Mouse (Mus musculus): Measurements from ENCODE around the gene E2f6.

The E2f6 gene

DNA sequence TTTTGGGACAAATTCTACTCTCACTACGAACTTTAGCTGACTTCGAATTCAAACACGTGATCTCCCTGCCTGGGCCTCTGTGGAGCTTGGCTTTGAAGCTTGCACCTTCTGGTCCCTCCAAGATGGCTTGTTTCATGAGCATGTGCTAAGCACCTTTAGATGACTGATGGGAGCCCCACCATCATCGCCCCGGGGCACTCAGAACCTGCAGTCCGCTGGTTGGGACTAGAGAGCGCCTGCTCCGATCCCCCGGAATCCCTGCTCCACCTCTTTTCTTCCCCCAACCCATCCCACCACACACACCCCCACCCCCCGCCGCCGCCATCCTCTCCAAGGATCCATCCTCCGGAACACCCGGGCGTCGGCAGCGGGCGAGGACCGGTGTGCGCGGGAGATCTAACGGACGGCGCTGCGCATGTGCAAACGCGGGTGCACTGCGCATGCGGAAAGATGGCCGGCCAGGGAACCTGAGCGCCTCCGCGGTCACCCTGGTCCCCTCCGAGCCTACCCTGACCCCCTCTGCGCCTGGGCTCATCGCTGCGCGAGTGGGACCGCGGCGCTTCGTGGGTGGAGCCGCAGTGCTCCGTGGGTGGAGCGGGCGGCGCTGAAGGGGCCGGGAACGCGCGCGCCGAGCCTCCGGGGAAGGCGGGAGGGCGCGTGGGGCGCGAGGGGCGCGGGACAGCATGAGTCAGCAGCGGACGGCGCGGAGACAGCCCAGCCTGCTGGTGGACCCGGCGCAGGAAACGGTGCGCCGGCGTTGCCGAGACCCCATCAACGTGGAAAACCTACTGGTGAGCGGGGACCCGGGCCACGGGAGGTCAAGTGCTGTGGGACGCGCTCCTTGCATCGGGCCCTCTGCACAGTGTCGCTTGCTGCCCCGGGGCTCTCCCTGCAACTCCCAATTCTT is at the start of gene E2f6:
TSS of gene E2f6 (plus strand) at position 439 of the 907 bp plus-strand sequence.
- DNase-seq (ENCODE audit: low spot score in 2 of 2): peak; percentile 68 to 81

DNA sequence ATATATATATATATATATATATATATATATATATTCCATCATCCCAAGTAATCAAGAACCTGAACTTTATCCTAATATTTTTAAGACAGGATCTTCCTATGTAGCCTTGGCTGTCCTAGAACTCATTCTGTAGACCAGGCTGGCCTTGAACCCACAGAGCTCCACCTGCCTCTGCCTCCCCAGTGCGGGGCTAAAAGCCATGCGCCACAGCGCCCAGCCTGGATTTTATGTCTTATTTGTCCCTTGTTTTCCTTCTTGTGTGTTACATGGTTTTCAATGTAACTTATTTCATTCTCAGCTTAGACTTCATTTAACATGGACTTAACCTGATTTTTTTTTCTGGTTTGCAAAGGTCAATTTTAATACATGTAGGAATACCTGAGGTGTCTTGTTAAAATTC is 49.3 kb upstream of the E2f6 start:
- DNase-seq (ENCODE audit: low spot score in 2 of 2): no peak

DNA sequence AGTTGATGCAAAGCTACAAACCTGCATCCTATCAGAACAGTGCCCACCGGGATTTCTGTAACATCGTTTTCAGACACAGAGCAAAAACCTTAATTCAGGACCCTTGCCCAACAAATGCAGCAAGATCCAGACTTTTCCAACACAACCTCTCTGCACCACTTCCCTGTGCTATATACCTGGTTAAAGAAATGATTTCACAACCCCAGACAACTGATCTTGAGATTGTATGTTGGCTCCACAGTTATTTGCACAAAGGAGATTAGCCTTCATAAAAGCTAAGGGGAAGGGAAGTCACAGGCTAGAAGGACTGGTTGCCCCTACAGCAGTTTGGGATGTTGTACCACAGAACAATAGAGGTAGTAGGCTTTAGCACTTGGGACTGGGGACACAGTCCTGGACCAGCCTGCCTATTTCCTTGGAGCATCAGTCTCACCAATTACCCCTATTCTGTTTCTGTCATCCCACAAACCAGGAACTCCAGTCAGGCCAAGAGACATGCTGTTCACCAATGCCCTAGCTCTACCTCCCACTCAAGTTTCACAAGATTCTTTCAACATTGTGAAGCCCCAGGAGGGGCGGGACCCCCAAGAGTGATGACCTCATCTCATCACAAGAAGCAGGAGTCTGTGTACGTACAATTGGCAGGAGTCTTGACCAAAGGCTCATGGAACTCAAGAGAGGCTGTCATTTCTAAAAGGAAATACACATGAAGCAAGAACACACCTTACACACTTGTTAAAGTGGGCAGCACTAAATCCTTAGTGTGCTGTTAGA is 46.9 kb upstream of the E2f6 start:
- no peak for DNase-seq (ENCODE audit: low spot score in 2 of 2)

DNA sequence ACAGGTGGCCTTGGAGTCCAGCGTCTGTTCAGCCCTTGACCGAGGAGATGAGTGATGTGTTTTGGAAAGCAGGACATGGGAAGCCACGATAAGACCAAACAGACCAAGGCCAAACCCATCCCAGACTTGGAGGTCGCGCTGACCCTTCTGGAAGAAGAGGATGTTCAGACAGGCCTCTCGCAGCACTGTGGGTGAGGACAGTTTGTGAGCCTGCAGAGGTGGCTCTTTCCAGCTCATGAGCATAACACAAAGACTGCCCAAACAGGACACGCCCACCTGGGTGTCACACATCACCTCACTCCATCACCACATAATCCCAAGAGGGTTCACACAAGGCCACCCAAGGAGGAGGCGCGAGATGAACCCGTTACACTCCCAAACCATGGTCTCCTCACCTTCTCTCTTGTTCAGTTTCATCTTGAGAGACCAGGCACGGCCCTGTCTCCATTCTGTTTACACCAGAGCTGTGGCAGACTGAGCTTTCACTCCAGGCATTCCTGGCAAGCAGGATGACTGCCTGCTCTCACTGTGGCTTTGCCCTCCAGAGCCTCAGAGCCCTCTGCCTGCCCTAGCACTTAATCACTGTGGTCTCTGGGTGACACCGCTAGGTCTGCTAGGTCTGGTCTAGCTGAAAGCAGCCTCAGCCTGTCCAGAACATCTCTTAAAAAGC is 45.9 kb upstream of the E2f6 start:
- no peak for DNase-seq (ENCODE audit: low spot score in 2 of 2)

DNA sequence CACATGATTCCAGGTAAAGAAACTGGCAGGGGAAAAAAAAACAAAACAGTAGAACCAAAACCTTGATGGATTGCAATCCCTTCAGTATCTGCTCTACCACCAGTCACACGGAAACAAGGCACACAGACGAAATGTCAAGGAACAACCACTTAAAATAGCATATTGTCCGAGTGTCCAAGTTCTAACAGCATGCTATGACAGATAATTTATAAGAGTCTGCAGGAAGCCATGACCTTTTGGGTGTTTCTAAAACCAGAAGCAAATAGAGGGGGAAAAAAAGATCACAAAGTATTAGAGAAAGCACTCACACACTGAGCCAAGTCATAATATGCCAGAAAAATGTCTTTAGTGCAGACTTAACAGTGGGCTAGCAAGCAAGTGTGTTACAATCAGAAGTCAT is 42.5 kb upstream of the E2f6 start:
- no peak for DNase-seq (ENCODE audit: low spot score in 2 of 2)

DNA sequence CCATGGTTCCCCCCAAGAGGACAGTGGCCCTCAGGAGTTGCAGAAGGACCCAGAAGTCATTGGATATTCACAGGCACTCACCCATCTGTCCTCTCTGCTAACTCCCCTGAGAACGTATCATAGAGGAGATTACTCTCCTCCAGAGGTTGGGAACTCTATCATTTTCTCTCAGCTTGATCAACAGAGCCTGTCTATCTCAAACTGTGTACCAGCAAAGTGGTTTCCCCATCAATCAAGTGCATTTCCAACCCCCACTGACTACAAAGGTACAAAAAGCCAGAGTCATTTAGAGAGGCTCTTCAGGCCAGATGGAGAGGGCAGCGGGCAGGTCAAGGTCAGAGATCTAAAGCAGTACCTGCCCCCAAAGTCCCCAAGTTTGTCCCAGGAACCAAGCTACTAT is 42.1 kb upstream of the E2f6 start:
- no peak for DNase-seq (ENCODE audit: low spot score in 2 of 2)

DNA sequence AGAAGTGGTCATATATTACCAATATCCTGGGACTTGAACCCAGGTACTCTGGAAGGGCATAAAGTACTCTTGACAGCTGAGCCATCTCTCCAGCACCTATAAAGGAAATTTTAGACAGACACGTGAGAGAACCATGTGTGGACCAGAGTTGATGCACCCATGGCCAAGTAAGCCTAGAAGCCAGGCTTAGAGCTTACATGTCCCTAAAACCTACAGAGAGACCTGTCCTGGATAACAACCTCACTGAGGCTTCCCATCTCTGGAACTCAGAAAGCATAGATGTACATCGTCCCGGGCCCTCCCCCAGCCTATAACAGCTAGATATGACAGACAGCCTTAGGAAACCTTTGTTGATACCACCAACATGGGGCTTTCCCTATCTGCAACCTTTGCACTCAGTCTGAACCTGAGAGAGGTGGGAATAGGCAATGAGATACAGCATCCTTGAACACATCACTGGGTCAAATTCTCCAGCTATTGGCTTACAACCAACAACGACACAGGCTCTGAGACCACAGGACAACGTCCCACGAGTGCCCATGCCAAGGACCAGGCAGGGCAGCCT is 41.1 kb upstream of the E2f6 start:
- no peak for DNase-seq (ENCODE audit: low spot score in 2 of 2)

DNA sequence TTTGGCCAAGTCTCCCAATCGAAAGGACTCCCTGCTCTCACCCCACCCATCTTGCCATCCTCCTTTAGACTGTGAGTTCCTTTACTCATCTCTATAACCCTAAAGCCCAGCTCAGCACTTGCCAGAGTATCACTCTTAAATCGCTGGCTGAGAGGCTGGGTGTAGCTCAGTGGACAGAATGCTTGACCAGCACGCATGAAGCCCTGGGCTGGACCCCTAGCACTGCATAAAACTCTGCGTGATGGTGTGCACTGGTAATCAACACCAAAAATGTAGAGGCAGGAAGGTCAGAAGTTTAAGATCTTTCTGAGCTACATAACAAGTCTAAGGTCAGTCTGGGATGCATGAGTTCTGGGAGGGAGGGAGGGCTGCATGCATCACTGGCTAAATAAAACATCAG is 36.2 kb upstream of the E2f6 start:
- DNase-seq (ENCODE audit: low spot score in 2 of 2): no peak

DNA sequence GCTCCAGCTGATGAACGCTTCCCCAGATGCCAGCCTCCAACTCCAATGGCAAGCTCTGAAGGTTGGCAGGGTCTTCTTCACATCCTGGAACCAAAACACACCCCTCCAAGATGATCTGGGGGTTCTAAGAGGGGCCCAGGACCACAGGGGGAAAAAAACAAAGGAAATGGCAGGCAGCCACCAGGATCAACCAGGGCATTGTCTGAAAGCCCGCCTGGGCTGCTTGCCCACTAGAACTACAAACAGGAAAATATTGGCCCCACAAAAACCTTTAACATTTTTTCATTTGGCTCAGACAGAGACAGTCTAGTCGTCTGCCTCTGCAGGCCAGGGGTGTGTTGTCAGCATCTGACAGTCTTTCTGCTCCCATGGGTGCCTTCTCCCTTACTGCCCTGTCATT is 35.4 kb upstream of the E2f6 start:
- DNase-seq (ENCODE audit: low spot score in 2 of 2): no peak

DNA sequence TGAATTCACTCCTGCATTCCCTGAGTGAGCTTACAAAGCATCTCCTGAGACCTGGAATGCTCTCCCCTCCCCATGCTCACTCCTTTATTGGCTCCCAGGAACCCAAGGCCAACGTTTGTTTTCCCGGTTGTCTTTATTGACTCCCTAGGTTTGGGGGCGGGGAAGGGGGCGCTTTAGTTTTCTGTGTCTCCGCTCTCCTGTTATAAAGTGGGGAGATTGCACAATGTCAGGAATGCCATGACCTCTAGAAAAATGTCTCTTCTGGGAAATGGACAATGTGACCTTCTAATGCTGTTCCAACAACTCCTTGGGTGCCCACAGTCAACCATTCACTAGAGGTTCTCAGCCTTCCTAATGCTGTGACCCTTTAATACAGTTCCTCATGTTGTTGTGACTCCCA is 32.2 kb upstream of the E2f6 start:
- DNase-seq (ENCODE audit: low spot score in 2 of 2): no peak

DNA sequence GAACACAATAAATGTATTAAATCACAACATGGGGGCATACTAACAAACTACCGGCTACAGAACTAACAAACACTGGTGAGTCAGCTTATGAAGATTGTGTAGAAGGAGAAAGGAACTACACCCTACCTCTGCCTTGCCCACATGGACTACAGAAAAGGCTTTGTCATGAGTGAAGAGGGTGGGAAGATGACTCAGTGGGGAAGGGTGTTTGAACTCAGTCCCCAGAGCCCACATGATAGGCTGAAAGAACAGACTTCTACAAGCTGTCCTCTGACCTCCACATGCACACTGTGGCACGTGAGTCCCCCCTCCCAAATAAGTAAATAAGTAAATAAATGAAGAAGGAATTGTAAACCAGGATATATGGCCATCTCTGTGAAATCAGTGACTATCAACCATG is 31.6 kb upstream of the E2f6 start:
- no peak for DNase-seq (ENCODE audit: low spot score in 2 of 2)

DNA sequence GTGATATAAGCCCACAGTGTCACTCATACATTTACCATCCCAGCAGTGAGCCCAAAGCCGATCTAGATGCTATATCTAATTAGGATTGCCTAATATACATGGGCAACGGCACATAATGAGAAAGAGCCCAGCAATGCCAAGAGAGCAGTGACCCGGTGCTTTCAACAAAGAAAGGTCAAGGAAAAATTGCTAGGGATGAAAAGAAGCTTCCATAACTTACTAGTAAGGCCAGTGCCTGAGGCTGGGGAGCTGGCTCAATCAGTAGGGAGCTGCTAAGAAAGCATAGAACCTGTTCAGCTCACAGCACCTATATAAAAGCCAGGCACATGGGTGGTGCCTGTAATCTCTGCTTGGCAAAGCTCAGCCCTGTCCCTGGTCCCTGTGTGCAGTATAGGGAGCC is 30.4 kb upstream of the E2f6 start:
- DNase-seq (ENCODE audit: low spot score in 2 of 2): no peak

DNA sequence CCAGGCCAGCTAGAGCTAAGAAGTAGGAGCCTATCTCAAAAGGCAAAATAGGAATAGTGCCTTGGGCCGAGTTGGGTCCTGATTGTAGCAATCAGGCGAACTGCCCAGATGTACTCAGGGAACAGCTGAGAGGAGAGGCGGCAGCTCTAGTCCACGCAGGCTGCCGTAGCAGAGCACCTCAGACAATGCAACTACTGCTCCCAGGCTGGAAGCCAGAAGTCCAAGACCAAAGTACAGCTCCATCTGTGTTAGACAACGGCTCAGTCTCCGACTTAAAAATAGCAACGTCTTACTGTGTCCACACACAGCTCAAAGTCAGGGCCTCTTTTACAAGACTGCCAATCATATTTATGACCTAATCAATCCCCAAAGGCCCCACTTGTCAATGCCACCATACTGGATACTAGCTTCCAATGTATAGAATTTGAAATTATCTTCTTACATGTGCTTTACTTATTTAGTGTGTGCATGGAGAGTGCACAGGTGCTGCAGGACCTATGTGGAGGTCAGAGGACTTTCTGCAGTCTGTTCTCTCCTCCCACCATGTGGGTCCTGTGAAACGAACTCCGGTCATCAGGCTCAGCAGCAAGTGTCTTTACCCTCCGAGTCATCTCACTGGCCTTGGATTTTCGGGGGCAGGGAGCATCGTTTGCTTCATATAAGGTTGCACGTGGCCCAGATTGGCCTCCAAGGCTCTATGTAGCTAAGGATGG is 29.6 kb upstream of the E2f6 start:
- DNase-seq (ENCODE audit: low spot score in 2 of 2): no peak

DNA sequence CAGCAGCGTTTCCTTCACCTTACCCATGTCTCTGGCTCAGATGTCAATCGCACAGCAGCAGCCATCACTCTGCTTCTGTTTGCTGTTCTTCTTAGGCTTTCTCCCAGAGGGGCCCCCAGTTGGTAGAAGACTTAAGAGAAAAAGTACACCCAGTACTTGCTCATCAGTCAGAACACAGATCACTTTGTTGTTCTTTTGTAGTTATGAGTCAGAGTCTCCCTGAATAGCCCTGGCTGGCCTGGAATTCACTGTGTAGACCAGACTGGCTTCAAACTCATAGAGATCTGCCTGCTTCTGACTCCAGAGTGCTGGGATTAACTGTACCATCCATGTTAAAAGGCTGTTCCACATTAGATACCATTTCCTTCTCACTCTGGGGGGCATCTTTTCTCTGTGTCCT is 22.2 kb upstream of the E2f6 start:
- DNase-seq (ENCODE audit: low spot score in 2 of 2): no peak

DNA sequence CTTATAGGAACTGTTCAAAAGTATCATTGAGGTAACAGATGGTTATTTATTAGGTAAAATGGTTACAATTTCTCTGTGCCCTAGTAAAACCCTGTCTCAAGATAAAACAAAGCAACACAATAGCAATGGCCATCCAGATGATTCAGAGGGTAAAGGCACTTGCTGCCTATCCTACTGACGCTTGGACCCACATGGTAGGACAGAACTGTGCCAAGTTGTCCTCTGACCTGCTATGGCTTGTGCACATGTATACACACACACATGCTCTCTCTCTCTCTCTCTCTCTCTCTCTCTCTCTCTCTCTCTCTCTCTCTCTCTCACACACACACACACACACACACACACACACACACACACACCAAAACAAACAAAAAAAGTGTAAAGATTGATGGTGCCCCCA is 21.6 kb upstream of the E2f6 start:
- no peak for DNase-seq (ENCODE audit: low spot score in 2 of 2)

DNA sequence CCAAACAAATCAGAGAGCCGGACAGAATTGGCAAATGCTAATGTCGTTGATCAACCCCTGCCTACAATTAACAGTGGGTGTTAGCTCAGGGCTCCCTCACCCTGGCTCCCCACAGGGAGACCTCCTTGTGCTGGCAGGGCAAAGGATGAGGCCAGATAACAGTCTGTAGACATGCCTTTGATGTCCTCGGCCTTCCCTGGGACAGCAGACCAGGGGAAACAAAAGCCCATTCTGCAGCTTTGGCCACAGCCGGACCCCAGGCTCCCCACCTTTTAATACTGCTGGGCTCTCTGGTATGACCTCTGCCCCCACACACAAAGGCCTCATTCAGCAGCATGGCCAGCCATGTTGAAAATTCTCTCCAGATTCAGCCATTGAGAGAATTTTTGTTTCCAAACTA is 21.0 kb upstream of the E2f6 start:
- DNase-seq (ENCODE audit: low spot score in 2 of 2): no peak

DNA sequence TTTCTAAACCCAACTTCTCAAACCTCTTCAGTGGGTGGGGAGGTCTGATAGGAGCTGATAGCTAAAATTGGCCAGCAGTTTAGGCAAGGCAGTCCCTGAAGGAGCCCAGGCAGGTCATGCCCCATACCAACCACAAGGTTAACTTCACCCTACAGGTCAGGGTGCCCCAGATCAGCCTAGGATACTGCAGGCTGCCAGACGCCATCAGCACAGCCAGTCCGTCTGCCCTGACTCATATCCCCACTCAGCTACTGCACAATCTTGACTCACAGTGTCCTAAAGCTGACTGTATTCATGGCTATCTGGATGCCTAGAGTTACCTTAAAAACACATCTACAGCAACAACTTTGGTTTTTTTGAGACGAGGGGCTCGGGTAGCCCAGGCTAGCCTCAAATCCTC is 20.3 kb upstream of the E2f6 start:
- no peak for DNase-seq (ENCODE audit: low spot score in 2 of 2)

DNA sequence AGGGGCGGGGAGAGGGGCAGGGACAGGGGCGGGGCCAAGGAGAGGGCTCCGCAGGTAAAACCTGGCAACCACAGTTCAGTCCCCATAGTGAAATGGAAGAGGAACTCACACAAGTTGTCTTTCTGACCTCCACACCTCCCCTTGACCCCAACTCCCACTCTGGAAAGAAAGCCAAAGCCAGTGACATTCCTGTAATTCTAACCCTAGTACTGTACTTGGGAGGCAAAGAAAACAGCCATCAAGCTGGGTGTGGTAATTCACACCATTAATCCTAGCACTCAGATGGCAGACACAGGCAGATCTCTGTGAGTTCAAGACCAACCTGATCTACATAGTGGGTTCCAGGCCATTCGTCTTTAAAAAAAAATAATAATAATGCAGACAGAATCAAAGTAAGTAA is 17.4 kb upstream of the E2f6 start:
- DNase-seq (ENCODE audit: low spot score in 2 of 2): no peak

DNA sequence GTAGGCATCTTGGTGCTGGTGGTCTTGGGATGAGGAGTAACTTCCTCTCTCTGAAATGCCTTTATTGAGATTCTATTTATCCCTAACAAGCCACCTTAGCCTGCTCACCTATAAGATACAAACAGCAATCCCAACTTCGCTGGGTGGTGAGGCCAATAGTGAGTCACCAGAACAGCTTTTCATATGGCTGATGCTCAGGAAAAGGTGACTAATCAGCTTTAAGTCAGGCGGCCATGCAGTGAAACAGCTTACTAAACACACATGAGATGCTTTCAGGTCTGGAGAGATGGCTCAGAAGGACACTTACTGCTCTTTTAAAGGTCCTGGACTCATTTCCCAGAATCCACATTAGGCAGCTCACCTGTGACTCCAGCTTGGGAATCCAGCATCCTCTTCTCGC is 15.0 kb upstream of the E2f6 start:
- DNase-seq (ENCODE audit: low spot score in 2 of 2): no peak

DNA sequence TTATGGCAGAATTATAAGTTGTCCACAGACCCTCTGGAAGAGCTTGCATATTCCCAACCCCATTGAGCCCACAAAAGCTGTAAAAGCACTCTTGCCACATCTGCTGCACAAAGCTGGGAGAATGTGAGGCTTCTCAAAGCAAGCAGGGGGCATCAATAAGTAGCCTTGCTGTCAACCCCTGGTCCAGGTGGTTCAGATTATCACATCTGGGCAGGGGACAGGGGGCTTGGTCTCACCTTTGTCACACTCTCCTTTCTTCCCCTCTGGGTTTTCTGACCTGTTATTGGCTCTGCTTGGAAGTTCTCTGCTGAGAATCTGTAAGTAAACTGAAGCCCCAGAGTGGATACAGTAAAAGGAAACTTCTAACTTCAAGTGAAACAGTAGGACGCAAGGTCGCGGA is 11.9 kb upstream of the E2f6 start:
- DNase-seq (ENCODE audit: low spot score in 2 of 2): no peak

DNA sequence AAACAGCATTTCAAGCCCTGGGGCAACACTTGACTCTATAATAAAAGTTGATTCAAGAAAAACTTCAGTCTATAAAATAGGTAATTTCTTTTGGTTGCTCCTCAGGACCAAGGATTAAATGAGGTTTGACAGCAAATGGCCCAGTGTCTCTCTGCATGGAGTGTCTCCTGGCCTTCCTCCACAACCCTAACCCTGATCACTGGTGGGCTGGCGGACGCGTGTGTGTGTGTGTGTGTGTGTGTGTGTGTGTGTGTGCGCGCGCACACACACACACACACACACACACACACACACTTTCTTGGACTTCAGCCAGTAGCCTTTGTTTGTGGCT is 10.9 kb upstream of the E2f6 start:
- no peak for DNase-seq (ENCODE audit: low spot score in 2 of 2)

Measured in frontal cortex, postnatal 10 days (tissue).